Mouse (Mus musculus) midbrain, postnatal 0 days (tissue): ENCODE results near the gene Clec2d. TPM values are rescaled to one million over a fixed set of nuclear protein-coding genes. Genes with fewer than 3 reads are reported as not detected.
"Not testable (repeated sequence)": the region's sequence is repeated elsewhere in the genome, so short reads cannot be mapped to it uniquely, and the experiment has no call there.

ENCODE experiments used
- ATAC-seq: fragments of 200-750 bp; cut with Nextera tagmentation; 2 replicates; pipeline ENCODE4 v1.8.0; 2017; ENCODE audit warnings: moderate number of reproducible peaks, mild to moderate bottlenecking, moderate TSS enrichment, moderate library complexity; ENCODE audit not compliant: low FRiP score
- DNase-seq: peaks from one replicate; pipeline ENCODE4 v3.0.0-alpha.2; 2015; ENCODE audit warnings: low spot score
- H3K27ac ChIP-seq: fragments of 300-500 bp; sonication (generic); 2 replicates; pipeline ENCODE4 v1.5.1; 2014; ENCODE audit warnings: low read depth, mild to moderate bottlenecking, low read length, mixed read lengths
- H3K27me3 ChIP-seq: fragments of 300-500 bp; sonication (generic); 2 replicates; pipeline ENCODE4 v1.6.1; 2014; ENCODE audit warnings: low read length, control low read depth, mixed read lengths; ENCODE audit not compliant: insufficient read depth
- H3K36me3 ChIP-seq: fragments of 300-500 bp; sonication (generic); 2 replicates; pipeline ENCODE4 v1.6.1; 2014; ENCODE audit warnings: low read length, control low read depth, mixed read lengths; ENCODE audit not compliant: insufficient read depth
- H3K4me1 ChIP-seq: fragments of 300-500 bp; sonication (generic); 2 replicates; pipeline ENCODE4 v1.6.1; 2014; ENCODE audit warnings: mild to moderate bottlenecking, control low read depth, antibody characterized with exemption, low read length, mixed read lengths; ENCODE audit not compliant: insufficient read depth
- H3K4me2 ChIP-seq: fragments of 300-500 bp; sonication (generic); 2 replicates; pipeline ENCODE4 v1.6.1; 2014; ENCODE audit warnings: low read depth, mild to moderate bottlenecking, low read length, mixed read lengths; ENCODE audit not compliant: poor library complexity, severe bottlenecking
- H3K4me3 ChIP-seq: fragments of 300-500 bp; sonication (generic); 2 replicates; pipeline ENCODE4 v1.5.1; 2014; ENCODE audit warnings: low read depth, mild to moderate bottlenecking, low read length, moderate library complexity
- H3K9ac ChIP-seq: fragments of 300-500 bp; sonication (generic); replicated peaks from 2 replicates; pipeline ENCODE4 v1.6.1; 2014; ENCODE audit warnings: mild to moderate bottlenecking, low read length, moderate library complexity, mixed read lengths; ENCODE audit not compliant: poor library complexity, severe bottlenecking
- H3K9me3 ChIP-seq: fragments of 300-500 bp; sonication (generic); 2 replicates; pipeline ENCODE4 v1.6.1; 2016; ENCODE audit warnings: low read length, control low read depth
- CTCF ChIP-seq: IDR thresholded peaks from 2 replicates; pipeline ENCODE4 v1.5.1; 2016; ENCODE audit warnings: antibody characterized with exemption, mild to moderate bottlenecking
- WGBS: fragments of 180-500 bp; shearing (Covaris S2); extraction: QIAGEN DNeasy Blood & Tissue Kit; methylation state at CpG from one replicate; pipeline ENCODE4 v1.1.7; 2014; 5-methylcytosine and 5-hydroxymethylcytosine counted together
- polyA plus RNA-seq: library from polyadenylated mRNA; unstranded; fragments of >200 nt; fragmentation: Nextera tagmentation; extraction: Ambion mirVana; gene quantifications from 2 replicates; pipeline ENCODE4 v1.2.1, GENCODE M21; 2015
- total RNA-seq: library from RNA; depleted of rRNA; stranded (reverse); fragments of >200 nt; gene quantifications from 2 replicates; pipeline ENCODE4 v1.2.3, GENCODE M21; 2014

Clec2d gene
- total and polyA plus RNA-seq, 2 experiments from 2014 or later = 12.9 TPM; not detected in 1

GRCm38 (mm10) chr6:129176621-129177020 is 3.8 kb upstream of the Clec2d start:
- Histone ChIP-seq H3K27ac (no peak overlapping the region), H3K27me3 (no peaks in the 10 kb centered on the region), H3K9me3 (no peaks in the 10 kb centered on the region), H3K9ac (no peak overlapping the region), H3K4me2 (no peak overlapping the region), H3K36me3 (no peaks in the 10 kb centered on the region), H3K4me1 (no peaks in the 10 kb centered on the region), H3K4me3 (no peak overlapping the region)
- no peak for ATAC-seq
- TF ChIP-seq CTCF = no peak
- DNase-seq = no peak
- WGBS = 81% methylated on average over 1 of the region's 1 CpGs

DNA sequence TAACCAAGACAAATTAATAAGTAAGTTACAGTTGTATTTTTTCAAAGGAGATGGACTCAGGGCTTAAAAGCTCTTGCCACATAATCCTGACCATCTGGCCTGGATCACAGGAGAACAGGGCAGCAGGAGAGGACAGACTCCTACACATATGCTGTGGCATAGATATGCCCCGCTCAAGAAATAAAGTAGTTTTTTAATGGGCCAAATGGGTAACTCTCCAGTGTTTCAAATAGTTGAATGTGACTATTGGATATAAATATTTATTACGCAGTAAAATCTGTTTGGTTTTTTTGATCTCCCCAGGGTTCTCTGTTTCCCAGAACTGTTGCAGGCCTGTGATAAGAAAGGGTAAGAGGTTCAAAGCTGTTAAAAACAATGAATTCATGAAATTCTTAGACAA is 1.1 kb upstream of the Clec2d start:
- Histone ChIP-seq H3K9me3 (no peaks in the 10 kb centered on the region), H3K4me2 (no peak overlapping the region), H3K9ac (no peak overlapping the region), H3K27ac (no peak overlapping the region), H3K36me3 (no peaks in the 10 kb centered on the region), H3K4me3 (no peak overlapping the region), H3K4me1 (no peaks in the 10 kb centered on the region), H3K27me3 (no peaks in the 10 kb centered on the region)
- no peak for TF ChIP-seq CTCF
- ATAC-seq (no peak), DNase-seq (no peak)
- WGBS = 84% methylated on average over 2 of the region's 2 CpGs

GRCm38 (mm10) chr6:129179831-129180230 is 584 bp upstream of the Clec2d start:
- 57% methylated on average over 1 of the region's 1 CpGs for WGBS
- not testable (repeated sequence) for H3K27me3 ChIP-seq, H3K4me1 ChIP-seq, H3K36me3 ChIP-seq, H3K9me3 ChIP-seq, ATAC-seq, H3K4me2 ChIP-seq, H3K4me3 ChIP-seq, DNase-seq, H3K9ac ChIP-seq, H3K27ac ChIP-seq

- Histone ChIP-seq H3K9me3 (no peaks in the 10 kb centered on the region), H3K4me2 (peak overlapping the region; percentile 48), H3K27me3 (no peaks in the 10 kb centered on the region), H3K4me1 (no peaks in the 10 kb centered on the region), H3K4me3 (peak overlapping the region; percentile 35), H3K9ac (peak overlapping the region; percentile 44), H3K27ac (peak overlapping the region; percentile 62), H3K36me3 (no peaks in the 10 kb centered on the region)
- 0% methylated on average over 1 of the region's 1 CpGs for WGBS
- DNase-seq = no peak
- no peak for TF ChIP-seq CTCF
- no peak for ATAC-seq
These were observed 834 bp downstream of the Clec2d start for GRCm38 (mm10) chr6:129181249-129181648.

DNA sequence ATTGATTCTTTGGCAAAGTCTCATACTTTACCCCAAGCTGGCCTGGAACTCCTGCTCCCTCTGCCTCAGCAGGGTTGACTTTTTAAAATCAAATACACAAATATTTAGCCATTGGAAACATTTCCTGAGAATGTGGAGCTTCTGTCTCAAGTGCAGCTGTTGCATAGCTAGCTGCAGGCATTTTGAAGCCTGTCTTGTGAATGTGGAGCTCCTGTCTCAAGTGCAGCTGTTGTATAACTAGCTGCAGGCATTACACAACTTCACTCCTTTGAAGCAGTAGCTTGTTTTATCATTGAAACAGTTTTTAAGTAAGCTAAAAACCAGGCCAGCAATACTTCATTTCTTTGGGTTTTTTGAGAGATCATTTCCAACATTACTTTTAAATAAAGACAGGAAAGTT is 1.3 kb downstream of the Clec2d start:
- Histone ChIP-seq H3K36me3 (no peaks in the 10 kb centered on the region), H3K9ac (no peak overlapping the region), H3K27me3 (no peaks in the 10 kb centered on the region), H3K9me3 (no peaks in the 10 kb centered on the region), H3K4me2 (no peak overlapping the region), H3K4me1 (no peaks in the 10 kb centered on the region), H3K4me3 (peak overlapping the region; percentile 12; the same call in 1 of the 2 replicates), H3K27ac (no peak overlapping the region)
- DNase-seq = peak; percentile 17
- TF ChIP-seq CTCF = no peak
- ATAC-seq = no peak

GRCm38 (mm10) chr6:129182518-129182917 is 2.1 kb downstream of the Clec2d start:
- WGBS = 79% methylated on average over 1 of the region's 1 CpGs
- H3K36me3 ChIP-seq = no peaks in the 10 kb centered on the region
- no peak overlapping the region for H3K4me3 ChIP-seq
- H3K4me2 ChIP-seq = no peak overlapping the region
- no peak overlapping the region for H3K27ac ChIP-seq
- H3K9me3 ChIP-seq = no peaks in the 10 kb centered on the region
- ATAC-seq (no peak), DNase-seq (no peak)
- H3K4me1 ChIP-seq = no peaks in the 10 kb centered on the region
- H3K27me3 ChIP-seq = no peaks in the 10 kb centered on the region
- H3K9ac ChIP-seq = no peak overlapping the region
- no peak for TF ChIP-seq CTCF

DNA sequence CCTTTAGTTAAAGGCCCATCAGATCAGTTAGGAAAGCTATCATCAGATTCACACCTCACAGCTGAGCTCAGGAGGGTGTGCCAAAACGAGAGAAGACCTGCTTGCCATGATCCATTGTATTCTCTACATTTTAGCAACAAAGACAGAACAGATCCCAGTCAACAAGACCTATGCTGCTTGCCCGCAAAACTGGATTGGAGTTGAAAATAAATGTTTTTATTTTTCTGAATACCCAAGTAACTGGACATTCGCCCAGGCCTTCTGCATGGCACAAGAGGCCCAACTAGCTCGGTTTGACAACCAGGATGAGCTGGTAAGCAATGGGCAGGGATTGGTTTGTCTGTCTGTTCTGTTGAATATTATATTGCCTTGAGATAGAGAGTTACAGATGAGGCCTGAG is 3.6 kb downstream of the Clec2d start:
- not testable (repeated sequence) for H3K4me2 ChIP-seq, H3K9me3 ChIP-seq, H3K36me3 ChIP-seq, H3K9ac ChIP-seq, H3K4me1 ChIP-seq, H3K27ac ChIP-seq, DNase-seq, H3K4me3 ChIP-seq, ATAC-seq, H3K27me3 ChIP-seq
- 93% methylated on average over 4 of the region's 4 CpGs for WGBS
